Mouse (Mus musculus) brain, embryonic 14.5 days (tissue): ENCODE results near the gene Clns1a.

Experiments used
- CTCF ChIP-seq: fragments of 200-500 bp; IDR thresholded peaks from 2 replicates; pipeline ENCODE4 v1.5.1; 2012; ENCODE audit warnings: inconsistent platforms, mild to moderate bottlenecking, moderate library complexity, borderline replicate concordance; ENCODE audit not compliant: insufficient read depth, insufficient read length; ENCODE audit errors: extremely low read depth
- POLR2A ChIP-seq: fragments of 200-500 bp; IDR thresholded peaks from 2 replicates; pipeline ENCODE4 v1.6.1; 2012; ENCODE audit warnings: mild to moderate bottlenecking, inconsistent platforms, borderline replicate concordance; ENCODE audit not compliant: poor library complexity, insufficient read depth, insufficient read length, severe bottlenecking; ENCODE audit errors: extremely low read depth

DNA sequence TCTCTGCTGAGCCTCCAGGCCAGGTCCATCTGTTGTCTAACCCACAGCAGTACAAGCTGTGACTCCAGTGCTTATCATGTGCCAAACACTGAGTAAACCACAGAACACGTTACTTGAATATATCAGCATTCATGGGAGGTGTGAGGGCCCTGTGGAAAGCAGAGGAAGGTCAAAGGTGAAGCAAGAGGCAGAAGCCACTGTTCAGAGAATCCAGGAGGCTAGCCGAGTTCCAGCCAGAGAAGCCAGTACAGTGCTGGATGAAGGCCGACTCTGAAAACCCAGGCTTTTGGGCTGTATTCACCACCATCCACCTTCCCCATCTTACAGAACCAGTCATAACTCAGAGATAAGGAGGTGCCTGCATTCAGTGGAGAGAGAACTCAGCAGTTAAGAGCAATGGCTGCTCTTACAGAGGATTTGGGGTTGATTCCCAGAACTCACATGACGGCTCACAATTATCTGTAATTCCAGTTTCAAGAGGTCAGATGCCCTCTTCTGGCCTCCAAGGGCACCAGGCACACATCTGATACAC is 50.8 kb downstream of the Clns1a start:
- no peak for TF ChIP-seq CTCF
- TF ChIP-seq POLR2A: no peak
